Mouse (Mus musculus) CD4-positive helper T cell, adult 2 months (primary cell): ENCODE data around the gene Txlna.

ENCODE experiments used
- DNase-seq: peaks from one replicate; pipeline ENCODE4 v3.0.0-alpha.2; 2012; ENCODE audit warnings: low read depth, missing footprints, low spot score

Txlna gene

DNA sequence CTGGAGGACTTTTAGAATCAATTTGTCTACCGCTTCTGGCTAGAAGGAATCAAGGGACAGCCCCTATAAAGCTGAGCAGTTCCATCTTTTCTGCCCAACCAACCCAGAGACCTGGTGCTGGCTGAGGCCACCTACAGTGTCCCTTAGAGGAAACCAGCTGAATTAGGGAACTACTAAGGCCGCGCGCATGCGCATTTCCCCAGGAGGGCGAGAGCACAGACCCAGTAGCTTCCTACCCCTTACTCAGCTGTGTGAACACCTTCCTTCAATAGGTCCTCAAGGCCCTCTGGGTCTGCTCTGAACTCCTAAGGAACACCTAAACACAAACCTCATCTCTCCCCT is 15.9 kb downstream of the Txlna start:
- DNase-seq = peak; percentile 81

DNA sequence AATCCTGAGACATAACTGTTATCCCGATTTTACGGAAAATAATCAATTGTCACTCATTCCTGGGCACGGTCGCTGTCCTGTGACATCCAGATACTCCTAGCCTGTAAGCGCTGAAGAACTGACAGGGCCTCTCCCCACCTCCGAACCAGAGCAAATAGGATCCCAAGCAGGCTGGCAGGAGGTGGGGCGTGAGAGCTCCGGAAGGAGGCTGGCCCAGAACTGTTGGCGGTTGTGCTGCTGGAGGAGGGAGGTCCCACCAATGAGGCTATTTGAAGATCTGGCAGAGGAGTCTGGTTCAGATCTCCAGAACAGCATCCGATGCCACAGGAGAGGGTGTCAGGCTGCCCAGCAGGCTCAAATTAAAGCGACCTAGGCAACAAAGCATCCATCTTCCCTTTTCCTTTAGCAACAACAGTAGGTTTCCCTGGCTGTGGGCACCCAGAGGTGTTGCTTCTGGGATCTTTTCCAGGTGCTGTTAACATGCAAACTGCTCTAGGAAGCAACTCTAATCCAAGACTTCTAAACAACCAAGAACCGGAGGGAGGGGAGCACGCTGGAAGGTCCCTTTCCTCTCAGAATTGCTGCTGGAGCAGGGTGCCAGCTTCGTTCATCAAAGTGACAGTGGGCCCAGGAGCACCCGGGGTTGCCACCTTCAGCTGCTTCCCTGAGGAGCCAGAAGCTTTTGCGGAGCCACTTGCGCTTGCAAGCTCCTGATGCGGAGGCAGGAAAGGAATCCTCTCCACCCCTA is 16.4 kb downstream of the Txlna start:
- DNase-seq = peak; percentile 95

DNA sequence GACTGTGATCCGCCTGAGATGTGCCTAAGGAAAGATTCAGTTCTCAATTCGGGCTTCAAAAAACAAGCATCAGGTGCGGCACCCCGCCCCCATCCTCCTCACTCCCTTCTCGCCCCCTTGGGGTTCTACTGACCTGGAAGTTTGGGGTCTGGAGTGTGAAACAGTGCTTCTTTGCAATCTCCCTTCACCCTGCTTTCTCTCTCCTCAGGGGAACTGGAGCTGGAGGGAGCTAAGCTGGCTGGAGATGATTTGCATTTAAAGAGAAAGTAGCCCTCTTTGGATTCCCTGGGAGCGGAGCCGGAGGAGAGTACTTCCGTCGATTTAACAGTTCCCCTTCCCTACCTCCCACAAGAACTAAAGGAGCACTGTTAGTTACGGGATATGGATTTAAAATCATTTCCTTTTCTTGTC is 17.2 kb downstream of the Txlna start, which contains the start of gene Ccdc28b:
Ccdc28b (minus strand) TSS at position 267 of the 411 bp plus-strand sequence.
- no peak for DNase-seq

DNA sequence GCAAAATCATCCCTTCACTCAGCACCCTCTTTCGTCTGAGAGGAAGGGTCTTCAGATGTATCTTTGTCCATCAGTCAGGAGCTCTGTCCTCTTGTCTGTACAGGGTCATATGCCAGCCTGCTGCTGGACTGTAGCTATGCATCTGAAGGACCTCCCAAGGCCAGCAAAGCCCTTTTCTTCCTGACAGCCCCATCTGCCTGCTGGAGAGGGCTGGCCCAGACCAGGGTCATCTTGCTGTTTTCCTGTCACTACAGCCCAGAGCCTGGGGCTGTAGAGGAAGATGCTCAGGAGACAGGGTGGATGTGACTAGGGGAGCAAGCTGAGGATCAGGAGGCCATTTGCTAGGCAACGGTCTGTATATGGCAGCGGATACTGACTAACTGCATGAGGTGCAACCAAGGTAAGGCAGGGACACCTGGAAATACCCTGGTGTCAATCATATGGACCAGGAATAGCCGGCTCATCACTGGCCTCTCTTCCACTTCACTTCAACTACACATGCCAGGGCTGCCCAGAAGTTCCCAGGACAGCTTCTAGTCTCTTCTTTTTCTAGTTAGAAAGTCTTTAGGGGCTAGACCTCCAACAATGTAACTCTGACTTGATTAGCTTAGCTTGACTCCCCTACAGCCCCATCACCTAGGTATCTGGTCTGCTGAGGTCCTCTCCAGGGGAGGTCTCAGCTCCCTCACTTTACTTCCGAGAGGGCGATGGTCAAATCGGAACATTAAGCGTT is 17.9 kb downstream of the Txlna start:
- no peak for DNase-seq

DNA sequence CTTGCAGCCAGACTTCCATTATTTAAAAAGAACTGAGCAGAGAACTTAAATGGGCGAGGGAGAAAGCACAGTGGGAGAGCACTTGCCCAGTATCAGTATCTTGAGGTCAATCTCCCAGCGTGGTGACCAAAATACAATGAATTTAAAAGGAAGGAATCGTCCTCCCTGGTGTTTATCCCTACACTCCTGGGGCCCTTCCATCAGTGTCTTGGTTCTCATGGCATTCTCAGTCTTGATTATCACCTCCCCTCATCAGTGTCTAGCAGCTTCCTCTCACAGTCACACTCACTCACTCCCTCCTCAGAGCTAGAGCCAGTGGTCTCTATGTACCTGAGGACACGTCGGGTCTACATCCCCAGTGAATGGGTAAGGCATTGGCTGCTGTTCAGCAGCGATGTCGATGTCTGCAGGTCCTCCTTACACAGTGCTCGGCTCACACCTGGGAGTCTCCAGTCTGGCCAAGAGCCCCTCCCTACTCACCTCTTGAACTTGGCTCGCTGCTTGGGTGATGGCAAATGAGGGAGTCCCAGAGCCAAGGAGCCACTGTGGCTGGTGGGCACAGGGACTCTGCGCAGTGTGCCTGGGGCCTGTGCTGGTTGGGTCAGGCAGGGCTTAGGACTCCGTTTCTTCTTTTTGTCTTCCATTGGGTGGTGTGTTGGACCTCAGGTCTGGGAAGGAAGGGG is 18.6 kb downstream of the Txlna start:
- DNase-seq = no peak

DNA sequence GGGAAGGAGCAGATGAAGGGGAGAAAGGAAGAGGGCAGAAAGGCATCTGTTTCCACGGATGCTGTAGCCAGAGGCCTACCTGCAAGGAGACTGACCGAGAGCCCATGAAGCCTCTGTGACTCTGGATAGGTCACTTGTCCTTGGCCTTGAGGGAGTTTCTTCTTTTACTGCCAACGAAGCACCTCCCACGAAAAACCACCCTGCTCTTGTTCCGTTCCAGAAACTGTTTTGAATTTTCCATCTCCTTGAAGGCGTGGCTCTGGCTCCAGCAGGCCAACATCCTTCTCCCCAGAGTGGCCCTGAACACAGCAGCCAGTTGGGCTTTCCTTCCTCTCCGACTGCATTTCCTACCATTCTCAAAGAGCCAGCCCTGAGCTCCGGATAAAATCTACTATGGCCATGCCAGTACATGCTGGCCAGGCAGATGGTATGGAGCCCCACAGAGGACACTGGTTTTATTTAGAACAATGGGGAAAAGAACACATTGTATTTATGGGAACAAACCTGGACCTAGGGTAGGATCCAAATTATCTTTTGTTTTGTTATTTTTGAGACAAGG is 19.5 kb downstream of the Txlna start:
- DNase-seq = peak; percentile 63

DNA sequence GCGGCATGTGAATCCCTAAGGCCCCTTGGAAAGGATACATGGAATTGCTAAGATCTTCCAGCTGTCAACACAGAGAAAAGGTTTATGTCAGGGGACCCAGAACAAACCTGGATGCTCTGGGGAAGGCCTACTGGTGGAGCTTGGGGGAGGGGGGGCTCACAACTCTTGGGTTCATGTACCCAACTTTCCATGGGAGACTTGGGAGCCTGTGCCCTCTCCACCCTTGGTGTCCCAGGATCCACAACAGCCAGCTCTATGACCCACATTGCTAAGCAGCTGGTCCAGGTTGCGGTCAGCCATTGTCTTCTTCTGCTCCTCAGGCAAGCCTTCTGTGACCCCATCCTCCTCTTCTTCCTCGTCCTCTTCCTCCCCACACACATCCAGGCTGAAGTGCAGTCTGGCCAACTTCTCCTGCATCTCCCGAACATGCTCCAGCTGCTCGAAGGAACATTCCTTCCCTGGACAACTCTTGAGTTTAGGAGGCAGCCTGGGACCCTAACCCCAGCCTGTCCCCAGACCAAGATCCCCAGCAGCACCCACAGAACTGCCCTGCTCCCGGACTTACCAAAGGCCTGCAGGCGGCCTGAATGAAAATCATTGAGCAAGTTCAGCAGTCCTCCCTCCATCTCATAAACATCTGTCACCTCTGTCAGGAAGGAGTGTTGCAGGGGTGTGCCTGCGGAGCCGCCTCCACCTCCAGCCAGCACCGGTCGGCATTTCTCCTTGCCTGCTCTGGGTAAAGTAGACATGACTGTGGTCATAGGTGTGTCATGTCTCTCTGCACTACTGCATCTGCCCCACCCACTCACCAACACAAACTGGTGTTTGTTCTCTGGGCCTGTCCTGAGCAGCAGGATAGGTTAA is 20.2 kb downstream of the Txlna start:
- DNase-seq = peak; percentile 51

DNA sequence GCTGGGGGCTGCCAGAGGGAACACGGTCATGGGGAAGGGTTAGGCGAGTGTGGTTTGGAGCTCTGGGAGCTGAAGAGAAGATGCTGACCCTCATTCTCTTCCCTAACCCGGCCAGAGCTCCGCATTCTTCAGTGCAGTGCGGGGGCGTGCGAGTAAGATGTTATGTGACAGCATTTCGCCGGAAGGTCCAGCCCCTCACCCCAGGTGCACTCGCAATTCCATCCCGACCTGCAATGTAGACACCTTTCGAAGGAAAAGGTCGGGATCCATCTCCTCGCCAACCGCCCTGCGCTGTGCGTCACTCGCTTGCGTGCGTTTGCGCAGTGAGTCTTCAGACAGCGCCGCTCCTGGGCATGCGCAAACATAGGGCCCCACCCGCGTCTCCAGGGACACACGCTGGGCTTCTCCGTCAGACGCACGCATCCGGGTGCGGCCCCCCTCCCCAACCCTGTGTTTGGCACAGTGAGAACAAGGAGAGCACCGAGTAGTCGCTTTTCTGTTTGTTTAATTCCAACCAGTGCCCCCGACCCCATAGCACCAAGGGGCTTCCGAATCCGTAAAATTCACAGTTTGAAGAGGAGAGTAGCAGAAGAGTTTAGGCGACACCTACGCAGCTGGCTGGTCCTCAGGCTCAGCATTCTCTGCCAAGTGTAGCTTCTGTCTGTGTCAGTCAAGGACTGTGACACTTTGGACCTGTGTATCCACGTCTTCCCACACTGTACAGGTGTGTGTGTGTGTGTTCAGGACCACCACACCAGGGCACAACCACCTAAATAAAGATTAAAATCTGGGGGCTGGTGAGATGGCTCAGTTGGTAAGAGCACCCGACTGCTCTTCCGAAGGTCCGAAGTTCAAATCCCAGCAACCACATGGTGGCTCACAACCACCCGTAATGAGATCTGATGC is 21.8 kb downstream of the Txlna start, which contains the start of gene Iqcc:
Iqcc (minus strand) TSS at position 314 of the 906 bp plus-strand sequence.
- peak; percentile 96 for DNase-seq

DNA sequence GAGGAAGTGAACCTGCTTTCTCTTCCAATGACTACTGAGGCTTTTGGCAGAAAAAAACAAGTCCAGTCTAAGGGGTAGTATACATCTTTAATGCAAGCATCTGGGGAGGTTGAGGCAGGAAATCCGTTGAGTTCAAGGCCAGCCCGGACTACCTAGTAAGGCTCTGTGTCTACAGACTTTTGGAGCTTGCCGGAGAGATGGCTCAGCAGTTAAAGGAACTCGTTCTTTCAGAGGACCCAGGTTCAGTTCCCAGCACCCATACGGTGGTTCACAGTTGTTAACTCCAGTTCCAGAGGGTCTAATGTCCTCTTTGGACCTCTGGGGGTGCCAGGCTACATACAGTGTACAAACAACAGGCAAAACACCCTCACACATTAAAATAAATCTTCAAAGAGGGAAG is 22.8 kb downstream of the Txlna start:
- no peak for DNase-seq

DNA sequence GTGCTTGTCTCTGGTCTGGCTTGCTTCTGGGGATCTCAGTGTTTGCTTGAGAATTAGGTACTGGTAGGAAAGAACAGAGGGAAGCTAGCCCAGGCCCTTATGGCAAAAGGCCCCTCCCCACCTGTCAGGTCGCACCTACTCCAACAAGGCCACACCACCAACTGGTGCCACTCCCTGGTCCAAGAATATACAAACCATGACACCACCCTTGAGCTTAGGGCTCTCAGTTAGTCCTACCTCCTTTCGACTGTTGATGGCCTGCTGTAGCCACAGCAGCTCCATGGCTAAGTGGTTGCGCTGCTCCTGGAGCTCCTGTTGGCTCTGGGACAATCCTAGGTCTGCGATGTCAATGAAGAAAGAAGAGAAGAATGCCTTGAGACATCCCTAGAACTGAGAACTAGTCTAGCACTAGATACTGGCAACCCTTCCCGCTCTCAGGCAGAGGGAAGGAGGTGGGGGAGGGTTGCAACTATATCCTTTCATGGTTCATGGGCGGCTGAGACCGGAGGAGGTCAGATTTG is 23.7 kb downstream of the Txlna start:
- no peak for DNase-seq

DNA sequence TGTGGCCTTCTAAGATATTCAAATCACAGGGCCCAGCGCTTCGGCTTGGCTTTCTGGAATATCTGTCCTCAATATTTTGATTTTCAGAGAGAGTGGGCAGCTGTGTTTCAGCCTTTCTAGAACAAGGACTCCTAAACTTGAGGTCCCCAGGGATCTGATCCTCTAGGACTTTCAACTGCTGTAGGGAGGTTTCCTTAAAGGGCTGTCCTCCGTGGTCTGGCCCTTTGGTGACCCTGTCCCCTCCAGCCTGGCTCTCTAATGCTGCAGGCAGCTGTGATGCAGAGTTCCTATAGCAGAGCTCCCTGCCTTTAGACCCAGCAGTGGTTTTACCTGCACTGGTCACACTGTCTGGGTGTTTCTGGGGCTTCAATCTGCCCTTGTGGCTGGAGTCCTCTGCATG is 24.2 kb downstream of the Txlna start:
- no peak for DNase-seq

DNA sequence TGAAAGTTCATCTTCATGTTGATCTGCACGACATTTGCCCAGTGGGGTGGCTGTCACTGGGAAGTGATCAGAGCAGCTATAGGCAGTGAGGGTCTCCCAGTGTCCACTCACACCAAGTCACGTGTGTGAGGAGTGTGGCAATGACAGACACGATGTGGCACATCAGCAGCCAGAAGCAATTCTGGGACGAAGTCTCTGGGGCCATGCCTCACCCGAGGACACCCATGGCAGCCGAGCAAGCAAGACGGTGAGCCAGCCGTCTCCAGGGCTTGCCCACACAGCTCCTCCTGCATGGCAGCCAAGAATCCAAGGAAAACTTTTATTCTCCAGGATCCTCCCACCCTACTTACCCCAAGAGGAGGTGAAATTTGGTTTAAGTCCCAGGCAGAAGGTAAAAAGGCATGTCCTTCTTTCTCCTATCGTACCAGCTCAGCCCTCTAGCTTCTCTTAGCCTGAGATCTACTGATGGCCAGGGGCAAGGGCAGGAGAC is 25.0 kb downstream of the Txlna start:
- no peak for DNase-seq

DNA sequence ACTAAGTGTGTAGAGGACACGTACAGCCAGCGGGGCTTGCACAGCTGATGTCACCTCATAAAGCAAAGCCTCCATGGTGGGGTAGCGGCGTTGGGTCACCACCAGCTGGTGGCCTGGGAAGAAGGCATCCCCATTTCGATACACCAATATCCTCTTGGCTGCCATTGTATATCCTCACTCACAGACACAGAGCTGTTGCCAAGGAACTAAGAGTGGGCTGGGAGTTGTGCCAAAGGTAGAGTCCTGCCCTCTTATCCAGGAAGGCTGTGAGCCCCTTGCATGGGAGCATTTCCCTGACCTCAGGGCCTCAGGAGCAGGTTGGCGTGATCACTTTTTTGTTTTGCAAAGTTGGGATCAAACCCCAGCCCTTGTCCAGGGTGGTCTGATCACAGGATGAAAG is 26.8 kb downstream of the Txlna start, which contains the start of gene Dcdc2b:
Dcdc2b (minus strand) TSS at position 165 of the 400 bp plus-strand sequence.
- DNase-seq = no peak

DNA sequence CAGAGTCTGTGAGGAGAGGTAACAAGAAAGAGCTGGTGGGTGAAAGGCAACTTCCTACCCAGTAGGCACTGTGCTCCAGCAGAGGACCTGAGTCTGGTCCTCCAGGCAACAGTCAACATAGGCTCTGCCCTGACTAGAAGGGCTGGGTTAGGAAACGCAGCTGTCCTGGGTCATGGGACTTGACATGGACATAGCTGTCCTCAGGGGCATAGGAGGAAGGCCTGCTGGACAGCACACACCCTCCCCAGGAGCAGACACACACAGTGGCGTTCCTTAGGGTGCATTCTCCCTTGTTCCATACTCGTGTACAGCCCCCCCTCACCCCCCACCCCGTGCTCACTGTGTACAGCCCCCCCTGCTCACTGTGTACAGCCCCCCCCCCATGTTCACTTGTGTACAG is 30.4 kb downstream of the Txlna start:
- DNase-seq = no peak

DNA sequence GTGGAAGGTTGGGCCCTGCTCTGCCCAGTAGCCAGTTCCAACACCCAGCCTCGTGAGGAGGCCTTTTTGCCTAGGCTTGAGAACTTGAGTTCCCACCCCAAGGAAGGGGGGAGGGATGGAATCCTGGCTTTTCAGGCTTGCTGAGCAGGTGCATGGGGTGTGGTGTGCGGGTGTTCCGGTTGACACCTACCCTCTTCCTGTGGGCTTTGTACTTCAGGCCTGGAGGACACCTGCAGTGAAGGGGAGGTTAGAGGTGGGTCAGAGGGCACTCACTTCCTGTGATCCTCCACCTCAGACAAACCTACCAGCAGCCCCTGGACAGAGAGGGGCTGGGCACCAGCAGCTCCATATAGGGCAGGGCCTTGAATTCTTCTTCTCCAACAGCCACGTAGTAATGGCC is 30.8 kb downstream of the Txlna start:
- peak; percentile 41 for DNase-seq

DNA sequence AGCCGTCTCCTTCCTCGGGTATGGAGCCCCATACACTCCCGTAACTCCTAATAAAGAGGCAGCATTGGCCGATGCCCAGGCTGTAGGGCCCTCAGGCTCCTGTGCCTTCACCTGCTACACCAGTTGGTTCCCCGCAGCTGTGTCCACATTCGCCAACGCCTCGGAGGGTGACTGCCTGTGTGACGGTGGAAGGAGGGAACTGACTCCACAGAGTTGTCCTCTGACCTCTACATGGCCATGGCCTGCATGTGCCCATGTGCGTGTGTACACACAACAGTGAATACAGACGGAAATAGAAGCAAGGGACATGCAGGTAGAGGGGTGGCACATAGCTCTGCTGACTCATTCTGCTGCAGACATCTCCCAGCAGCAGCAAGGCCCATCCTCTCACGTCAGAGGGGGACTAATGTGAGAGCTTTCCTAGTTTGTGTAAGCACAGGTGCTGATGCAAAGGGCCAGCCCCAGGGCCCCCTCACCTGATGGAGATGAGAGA is 31.7 kb downstream of the Txlna start:
- DNase-seq = no peak

DNA sequence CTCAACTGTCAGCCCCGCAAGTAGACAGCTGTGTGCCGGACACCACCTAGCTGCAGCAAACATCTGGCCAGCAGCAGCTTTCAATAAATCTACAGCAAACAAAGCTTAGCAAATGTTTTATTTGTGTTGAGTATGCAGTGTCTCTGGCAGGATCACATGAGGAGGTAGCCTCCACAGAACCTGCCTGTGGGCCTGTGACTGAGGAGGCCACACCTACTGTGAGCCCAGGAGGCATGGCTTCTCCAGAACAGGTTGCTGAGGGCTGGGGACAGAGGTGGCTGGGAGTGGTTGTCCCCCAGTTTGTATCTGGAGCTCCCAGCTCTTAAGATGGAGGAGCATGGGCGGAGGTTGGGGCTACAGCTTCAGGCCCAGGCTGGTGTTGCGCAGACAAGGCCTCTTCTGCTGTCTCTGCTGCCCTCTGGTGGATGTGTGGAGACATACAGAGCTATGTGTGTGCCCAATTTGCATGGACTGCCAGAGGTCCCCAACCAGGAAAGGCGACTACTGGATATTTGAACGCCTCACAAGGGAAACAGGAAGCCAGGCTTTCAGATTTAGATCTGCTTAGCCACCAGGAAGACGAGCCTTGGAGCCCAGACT is 32.3 kb downstream of the Txlna start:
- peak; percentile 86 for DNase-seq

DNA sequence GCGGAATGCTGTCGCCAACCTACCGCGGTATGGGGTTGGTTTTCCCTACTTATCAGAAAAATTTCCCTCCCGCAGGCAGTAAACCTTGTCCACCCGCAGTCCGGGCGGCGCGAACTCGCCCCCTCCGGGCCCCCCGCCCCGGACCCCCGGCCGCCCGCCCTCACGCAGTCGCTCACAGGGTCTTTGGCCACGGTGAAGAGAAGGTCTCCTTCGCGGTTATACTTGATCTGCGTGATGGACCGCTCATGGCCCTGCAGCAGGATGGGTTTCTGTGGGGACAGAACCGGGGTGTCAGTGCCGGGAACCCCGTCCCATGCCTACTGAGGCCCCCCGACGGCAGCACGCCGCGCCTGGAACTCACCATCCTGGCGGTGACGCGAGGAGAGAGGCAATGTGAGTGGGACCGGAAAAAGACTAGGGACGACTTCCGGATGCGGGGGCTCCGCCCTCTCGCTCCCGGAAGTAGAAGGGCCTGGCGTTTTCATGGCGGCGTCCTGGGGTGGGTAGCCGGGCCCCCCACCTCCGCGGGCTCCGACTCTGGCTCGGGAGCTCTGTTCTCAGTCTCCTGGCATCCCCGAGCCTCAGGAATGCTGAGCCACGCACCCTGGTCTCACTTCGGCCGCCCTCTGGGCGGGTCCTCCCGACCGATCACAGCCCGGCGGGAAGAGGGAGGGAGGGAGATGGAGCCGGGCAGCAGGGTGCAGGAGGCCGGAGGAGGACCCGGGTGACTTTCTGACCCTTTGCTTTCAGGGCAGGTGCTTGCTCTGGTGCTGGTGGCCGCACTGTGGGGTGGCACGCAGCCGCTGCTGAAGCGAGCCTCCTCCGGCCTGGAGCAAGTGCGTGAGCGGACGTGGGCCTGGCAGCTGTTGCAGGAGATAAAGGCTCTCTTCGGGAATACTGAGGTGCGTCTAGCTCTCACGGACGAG is 40.4 kb downstream of the Txlna start, which contains the start of the genes Eif3i and Tmem234:
Eif3i (minus strand) TSS at position 416 of the 926 bp plus-strand sequence.
Tmem234 (plus strand) TSS at position 436 of the 926 bp plus-strand sequence.
- peak; percentile 91 for DNase-seq
